ENCODE assay signal across 12 mouse cellular contexts in the genomic region with DNA sequence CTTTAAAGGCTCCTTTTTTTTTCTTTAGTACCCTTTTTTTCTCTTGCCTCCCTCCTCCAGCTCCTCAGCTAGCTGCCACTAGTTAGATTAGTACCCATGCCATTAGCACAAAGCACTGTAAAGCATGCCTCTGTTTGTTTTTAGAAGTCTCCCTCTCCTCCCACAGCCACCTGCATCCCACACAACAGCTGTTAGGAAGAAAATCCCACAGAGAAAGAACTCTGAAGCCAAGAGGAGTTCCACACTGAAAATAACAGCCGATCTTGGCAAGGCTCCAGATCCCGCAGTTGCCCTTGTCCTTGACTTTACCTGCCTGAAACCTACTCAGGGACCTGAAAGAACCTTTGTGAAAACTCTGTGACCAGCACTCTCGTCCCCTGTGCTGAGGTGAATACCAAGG. TPM values are rescaled to one million over a fixed set of nuclear protein-coding genes. Genes with fewer than 3 reads are reported as not detected.
A peak's percentile ranks its signal among the peaks of the same experiment; 100 is the strongest.
DNase-seq lines count a peak whose midpoint lies in the region; ATAC-seq and TF ChIP-seq lines count a peak whose summit lies in the region.
"Had no signal": no experiment of that assay in that cellular context is flagged by ENCODE, and none has a peak within 500 bp of the region (broad histone marks: within the 10 kb centered on the region; RNA-seq: fewer than 3 reads in every experiment).

No protein-coding gene starts in this region.

- peak; percentile 43 for DNase-seq in layer of hippocampus, adult 11-12 months (ENCODE audit: low spot score)
- no peak for DNase-seq in layer of hippocampus, adult 9-10 months (ENCODE audit: low spot score)
- peak; percentile 30 to 37 for DNase-seq in cerebellum, postnatal 36 days
- DNase-seq in layer of hippocampus, adult 2 months (ENCODE audit: low spot score in 2 of 2) = peak; percentile 58 to 63
- DNase-seq in right cerebral cortex, postnatal 10 days (ENCODE audit: low spot score in 2 of 2) = peak; percentile 57 to 71
- no peak for DNase-seq in liver, embryonic 11.5 days (ENCODE audit: low spot score)
- no peak for DNase-seq in urinary bladder, adult 18-20 months (ENCODE audit: low spot score in 2 of 2)
- no peak for DNase-seq in hindbrain, embryonic 14.5 days (ENCODE audit: low spot score)
- DNase-seq: liver, embryonic 13.5 days; thymus, postnatal 4 days had no signal

- no peak overlapping the region for H3K4me2 ChIP-seq in liver, embryonic 11.5 days
- no peak overlapping the region for H3K4me2 ChIP-seq in hindbrain, embryonic 14.5 days (replicated peaks)
- H3K4me2 ChIP-seq: liver, embryonic 13.5 days; midbrain, embryonic 12.5 days had no signal

- peak overlapping the region; percentile 43; the same call in 1 of the 2 replicates for H3K27ac ChIP-seq in layer of hippocampus, adult 2 months
- no peak overlapping the region for H3K27ac ChIP-seq in liver, embryonic 11.5 days (ENCODE audit: low read depth, low read length)
- no peak overlapping the region for H3K27ac ChIP-seq in hindbrain, embryonic 14.5 days
- H3K27ac ChIP-seq: liver, embryonic 13.5 days; midbrain, embryonic 12.5 days had no signal

- no peak overlapping the region for H3K9ac ChIP-seq in liver, embryonic 11.5 days (ENCODE audit: low read depth, low read length)
- no peak overlapping the region for H3K9ac ChIP-seq in hindbrain, embryonic 14.5 days
- H3K9ac ChIP-seq: liver, embryonic 13.5 days; midbrain, embryonic 12.5 days had no signal

- no peaks in the 10 kb centered on the region for H3K27me3 ChIP-seq in liver, embryonic 11.5 days (replicated peaks; ENCODE audit: control insufficient read depth, insufficient read depth, low read length)
- no peaks in the 10 kb centered on the region for H3K27me3 ChIP-seq in hindbrain, embryonic 14.5 days (ENCODE audit: control insufficient read depth, insufficient read depth, low read length)
- H3K27me3 ChIP-seq: liver, embryonic 13.5 days; midbrain, embryonic 12.5 days had no signal

- TF ChIP-seq CTCF in layer of hippocampus, adult 2 months (conservative IDR thresholded peaks at IDR 0.05) = no peak

- H3K36me3 ChIP-seq in liver, embryonic 11.5 days (ENCODE audit: control insufficient read depth, insufficient read depth, low read length) = no peaks in the 10 kb centered on the region
- no peaks in the 10 kb centered on the region for H3K36me3 ChIP-seq in hindbrain, embryonic 14.5 days (replicated peaks; ENCODE audit: control insufficient read depth, insufficient read depth)
- H3K36me3 ChIP-seq: liver, embryonic 13.5 days; midbrain, embryonic 12.5 days had no signal

- no peak overlapping the region for H3K4me3 ChIP-seq in layer of hippocampus, adult 2 months
- H3K4me3 ChIP-seq in liver, embryonic 11.5 days (ENCODE audit: low read depth, low read length) = no peak overlapping the region
- H3K4me3 ChIP-seq in hindbrain, embryonic 14.5 days (replicated peaks; ENCODE audit: low read length) = no peak overlapping the region
- H3K4me3 ChIP-seq: liver, embryonic 13.5 days; midbrain, embryonic 12.5 days had no signal

- no peaks in the 10 kb centered on the region for H3K4me1 ChIP-seq in liver, embryonic 11.5 days (replicated peaks; ENCODE audit: control insufficient read depth, insufficient read depth, low read length)
- H3K4me1 ChIP-seq in hindbrain, embryonic 14.5 days (replicated peaks; ENCODE audit: control insufficient read depth, insufficient read depth, low read length) = no peaks in the 10 kb centered on the region
- H3K4me1 ChIP-seq: liver, embryonic 13.5 days had no signal

- no peaks in the 10 kb centered on the region for H3K9me3 ChIP-seq in liver, embryonic 11.5 days (ENCODE audit: control insufficient read depth, low read length)
- H3K9me3 ChIP-seq in hindbrain, embryonic 14.5 days (ENCODE audit: control insufficient read depth, low read length) = no peaks in the 10 kb centered on the region
- H3K9me3 ChIP-seq: liver, embryonic 13.5 days; midbrain, embryonic 12.5 days had no signal

- 68% methylated on average over 3 of the region's 3 CpGs for WGBS in liver, embryonic 11.5 days
- WGBS in hindbrain, embryonic 14.5 days = 71% methylated on average over 3 of the region's 3 CpGs

- no peak for ATAC-seq in liver, embryonic 11.5 days (replicated peaks; ENCODE audit: low FRiP score)
- no peak for ATAC-seq in hindbrain, embryonic 14.5 days (ENCODE audit: low FRiP score)

RNA-seq across cellular contexts. Expression of a gene that starts 38.5 kb away (rescaled TPM):
- 100 to 1,000 TPM; 390 to 415 TPM for total RNA-seq in layer of hippocampus, adult 2 months (2021)
- polyA plus RNA-seq in liver, embryonic 11.5 days (2014; fragmentation: Nextera tagmentation; extraction: Ambion mirVana) = 0.26 and 0.62 TPM in 2 replicates
- polyA plus RNA-seq in hindbrain, embryonic 14.5 days (2014; fragmentation: Nextera tagmentation; extraction: Ambion mirVana) = 2.3 and 2.6 TPM in 2 replicates
- total RNA-seq: gastrocnemius, adult 18-20 months had no signal

Comparison
In these comparisons a context has a peak if more than half of its experiments do, and no peak if none do; other contexts are left out.
1. DNase-seq: peak in layer of hippocampus, adult 11-12 months (single experiment), cerebellum, postnatal 36 days (2 of 2), layer of hippocampus, adult 2 months (2 of 2) and right cerebral cortex, postnatal 10 days (2 of 2); none in layer of hippocampus, adult 9-10 months (single experiment), liver, embryonic 11.5 days (single experiment), urinary bladder, adult 18-20 months (0 of 2) and hindbrain, embryonic 14.5 days (single experiment).